Mouse (Mus musculus): Measurements from ENCODE around the gene Mindy3. TPM values are rescaled to one million over a fixed set of nuclear protein-coding genes. Genes with fewer than 3 reads are reported as not detected.
"Not testable (repeated sequence)": the region's sequence is repeated elsewhere in the genome, so short reads cannot be mapped to it uniquely, and the experiment has no call there.

Mindy3 gene
- polyA plus RNA-seq (2012; rRNA removed): 54.7 and 54.8 TPM in 2 replicates

- TF ChIP-seq POLR2A (IDR thresholded peaks at IDR 0.05; ENCODE audit: extremely low read depth, insufficient read depth, low read length) (peak; percentile 87), CTCF (IDR thresholded peaks at IDR 0.05; ENCODE audit: extremely low read depth, insufficient read depth, low read length) (no peak)
- no peaks in the 10 kb centered on the region for H3K4me1 ChIP-seq (ENCODE audit: control insufficient read depth, insufficient read depth, low read length)
- 0 out of 2 replicates have a peak within 1 kb of the TSS, but pooled peaks have one; percentile 52 for H3K27ac ChIP-seq (ENCODE audit: insufficient read depth, low read length)
- H3K4me3 ChIP-seq (ENCODE audit: insufficient read depth, low read length): peak within 1 kb of the TSS; percentile 100
These were observed at the start of gene Mindy3 for GRCm38 (mm10) chr2:12419262-12419655. TSS of gene Mindy3 (minus strand) at chr2:12419470.

GRCm38 (mm10) chr2:12459732-12460131 is 40.5 kb upstream of the Mindy3 start:
- TF ChIP-seq CTCF (IDR thresholded peaks at IDR 0.05; ENCODE audit: extremely low read depth, insufficient read depth, low read length) (no peak), POLR2A (IDR thresholded peaks at IDR 0.05; ENCODE audit: extremely low read depth, insufficient read depth, low read length) (no peak)
- Histone ChIP-seq H3K27ac (ENCODE audit: insufficient read depth, low read length) (no peak overlapping the region), H3K4me3 (ENCODE audit: insufficient read depth, low read length) (no peak overlapping the region), H3K4me1 (ENCODE audit: control insufficient read depth, insufficient read depth, low read length) (no peaks in the 10 kb centered on the region)

- no peaks in the 10 kb centered on the region for H3K4me1 ChIP-seq (ENCODE audit: control insufficient read depth, insufficient read depth, low read length)
- no peak overlapping the region for H3K4me3 ChIP-seq (ENCODE audit: insufficient read depth, low read length)
- no peak overlapping the region for H3K27ac ChIP-seq (ENCODE audit: insufficient read depth, low read length)
- TF ChIP-seq POLR2A (IDR thresholded peaks at IDR 0.05; ENCODE audit: extremely low read depth, insufficient read depth, low read length) (no peak), CTCF (IDR thresholded peaks at IDR 0.05; ENCODE audit: extremely low read depth, insufficient read depth, low read length) (no peak)
These were observed 30.8 kb upstream of the Mindy3 start for GRCm38 (mm10) chr2:12450108-12450507.

- no peak for TF ChIP-seq POLR2A (IDR thresholded peaks at IDR 0.05; ENCODE audit: extremely low read depth, insufficient read depth, low read length)
- no peak for TF ChIP-seq CTCF (IDR thresholded peaks at IDR 0.05; ENCODE audit: extremely low read depth, insufficient read depth, low read length)
- no peaks in the 10 kb centered on the region for H3K4me1 ChIP-seq (ENCODE audit: control insufficient read depth, insufficient read depth, low read length)
- H3K4me3 ChIP-seq (ENCODE audit: insufficient read depth, low read length): no peak overlapping the region
- H3K27ac ChIP-seq (ENCODE audit: insufficient read depth, low read length): no peak overlapping the region
These were observed 20.9 kb upstream of the Mindy3 start for GRCm38 (mm10) chr2:12440120-12440519.

- no peak for TF ChIP-seq POLR2A (IDR thresholded peaks at IDR 0.05; ENCODE audit: extremely low read depth, insufficient read depth, low read length)
- TF ChIP-seq CTCF (IDR thresholded peaks at IDR 0.05; ENCODE audit: extremely low read depth, insufficient read depth, low read length): no peak
- H3K4me1 ChIP-seq (ENCODE audit: control insufficient read depth, insufficient read depth, low read length): no peaks in the 10 kb centered on the region
- H3K27ac ChIP-seq (ENCODE audit: insufficient read depth, low read length): no peak overlapping the region
- H3K4me3 ChIP-seq (ENCODE audit: insufficient read depth, low read length): no peak overlapping the region
These were observed 20.3 kb upstream of the Mindy3 start for GRCm38 (mm10) chr2:12439543-12439942.

GRCm38 (mm10) chr2:12438181-12438580 is 18.9 kb upstream of the Mindy3 start:
- Histone ChIP-seq H3K4me1 (ENCODE audit: control insufficient read depth, insufficient read depth, low read length) (no peaks in the 10 kb centered on the region), H3K27ac (ENCODE audit: insufficient read depth, low read length) (no peak overlapping the region), H3K4me3 (ENCODE audit: insufficient read depth, low read length) (no peak overlapping the region)
- TF ChIP-seq CTCF (IDR thresholded peaks at IDR 0.05; ENCODE audit: extremely low read depth, insufficient read depth, low read length) (peak; percentile 30; the same call in 1 of the 2 replicates), POLR2A (IDR thresholded peaks at IDR 0.05; ENCODE audit: extremely low read depth, insufficient read depth, low read length) (no peak)

GRCm38 (mm10) chr2:12432055-12432454 is 12.8 kb upstream of the Mindy3 start:
- Histone ChIP-seq H3K27ac (ENCODE audit: insufficient read depth, low read length) (no peak overlapping the region), H3K4me1 (ENCODE audit: control insufficient read depth, insufficient read depth, low read length) (no peaks in the 10 kb centered on the region), H3K4me3 (ENCODE audit: insufficient read depth, low read length) (no peak overlapping the region)
- TF ChIP-seq CTCF (IDR thresholded peaks at IDR 0.05; ENCODE audit: extremely low read depth, insufficient read depth, low read length) (no peak), POLR2A (IDR thresholded peaks at IDR 0.05; ENCODE audit: extremely low read depth, insufficient read depth, low read length) (no peak)

- TF ChIP-seq CTCF (IDR thresholded peaks at IDR 0.05; ENCODE audit: extremely low read depth, insufficient read depth, low read length) (no peak), POLR2A (IDR thresholded peaks at IDR 0.05; ENCODE audit: extremely low read depth, insufficient read depth, low read length) (no peak)
- H3K4me3 ChIP-seq (ENCODE audit: insufficient read depth, low read length): no peak overlapping the region
- no peaks in the 10 kb centered on the region for H3K4me1 ChIP-seq (ENCODE audit: control insufficient read depth, insufficient read depth, low read length)
- no peak overlapping the region for H3K27ac ChIP-seq (ENCODE audit: insufficient read depth, low read length)
These were observed 5.1 kb upstream of the Mindy3 start for GRCm38 (mm10) chr2:12424374-12424773.

GRCm38 (mm10) chr2:12423426-12423825 is 4.2 kb upstream of the Mindy3 start:
- not testable (repeated sequence) for H3K4me3 ChIP-seq (ENCODE audit: insufficient read depth, low read length); H3K27ac ChIP-seq (ENCODE audit: insufficient read depth, low read length); H3K4me1 ChIP-seq (ENCODE audit: control insufficient read depth, insufficient read depth, low read length)

GRCm38 (mm10) chr2:12418534-12419261 is 572 bp downstream of the Mindy3 start:
- 0 out of 2 replicates have a peak overlapping the region, but pooled peaks have one; percentile 52 for H3K27ac ChIP-seq (ENCODE audit: insufficient read depth, low read length)
- no peak for TF ChIP-seq CTCF (IDR thresholded peaks at IDR 0.05; ENCODE audit: extremely low read depth, insufficient read depth, low read length)
- TF ChIP-seq POLR2A (IDR thresholded peaks at IDR 0.05; ENCODE audit: extremely low read depth, insufficient read depth, low read length): no peak
- peak overlapping the region; percentile 100 for H3K4me3 ChIP-seq (ENCODE audit: insufficient read depth, low read length)
- no peaks in the 10 kb centered on the region for H3K4me1 ChIP-seq (ENCODE audit: control insufficient read depth, insufficient read depth, low read length)

Measured in cortical plate, adult 2 months (tissue).